Mouse (Mus musculus) neural tube, embryonic 10.5 days (tissue): Measurements from ENCODE around the gene Fxn.

Source experiments
- DNase-seq: peaks from one replicate; pipeline ENCODE4 v3.0.0-alpha.2; 2017; ENCODE audit warnings: low spot score; ENCODE audit errors: extremely low spot score

The Fxn gene

DNA sequence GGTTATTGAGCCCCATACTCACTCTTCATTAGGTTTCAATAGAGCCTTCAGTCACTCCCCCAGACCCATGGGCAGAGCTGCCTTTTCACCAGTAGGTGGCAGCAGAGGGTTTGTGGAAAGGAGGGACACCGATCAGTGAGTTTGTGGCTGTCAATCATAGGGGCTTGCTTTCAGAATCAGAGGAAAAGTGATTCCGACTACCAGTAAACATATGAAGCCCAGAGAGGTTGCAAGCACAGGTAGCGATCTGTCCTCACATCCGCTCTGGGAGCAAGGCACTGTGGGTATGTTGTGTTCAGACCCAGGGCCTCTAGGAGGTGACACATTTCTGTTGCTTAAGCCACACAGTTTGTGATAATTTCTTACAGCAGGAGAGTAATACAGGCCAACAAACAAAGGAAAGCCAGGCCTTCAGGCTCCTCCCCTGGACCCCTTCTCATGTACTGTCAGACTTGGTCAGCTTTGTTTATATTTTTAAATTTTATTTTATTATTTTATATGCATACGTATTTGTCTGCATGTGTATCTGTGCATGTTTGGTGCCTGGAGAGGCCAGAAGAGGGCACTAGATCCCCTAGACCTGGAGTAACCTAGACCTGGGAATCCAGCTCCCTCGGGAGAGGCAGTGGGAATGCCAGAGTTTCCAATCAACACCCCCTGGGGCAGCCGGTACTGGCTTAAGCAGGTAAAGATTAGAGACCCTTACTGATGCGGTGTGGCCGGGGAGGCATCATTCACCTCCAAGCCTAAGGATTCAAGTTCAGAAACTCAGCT, 20.8 kb upstream of the Fxn start:
- peak; percentile 84 for DNase-seq

DNA sequence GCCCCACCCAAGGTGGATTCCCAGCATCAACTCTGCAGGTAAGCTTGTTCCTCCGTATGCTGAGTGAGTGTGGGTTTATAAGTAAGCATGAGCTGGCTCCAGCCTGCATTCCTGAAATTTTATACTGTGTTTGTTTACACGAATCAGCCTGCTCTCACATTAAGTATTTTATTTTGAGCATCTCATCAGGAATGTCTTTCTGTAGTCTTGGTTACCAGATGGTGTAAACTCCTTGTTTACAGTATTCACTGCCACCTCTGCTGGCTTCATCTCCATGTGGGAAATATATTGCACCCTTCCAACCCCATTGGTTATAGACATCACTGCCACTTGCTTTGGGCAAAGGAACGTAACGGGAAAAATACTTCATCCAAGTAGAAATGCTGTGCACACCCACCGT, 13.1 kb upstream of the Fxn start:
- DNase-seq, result no peak

DNA sequence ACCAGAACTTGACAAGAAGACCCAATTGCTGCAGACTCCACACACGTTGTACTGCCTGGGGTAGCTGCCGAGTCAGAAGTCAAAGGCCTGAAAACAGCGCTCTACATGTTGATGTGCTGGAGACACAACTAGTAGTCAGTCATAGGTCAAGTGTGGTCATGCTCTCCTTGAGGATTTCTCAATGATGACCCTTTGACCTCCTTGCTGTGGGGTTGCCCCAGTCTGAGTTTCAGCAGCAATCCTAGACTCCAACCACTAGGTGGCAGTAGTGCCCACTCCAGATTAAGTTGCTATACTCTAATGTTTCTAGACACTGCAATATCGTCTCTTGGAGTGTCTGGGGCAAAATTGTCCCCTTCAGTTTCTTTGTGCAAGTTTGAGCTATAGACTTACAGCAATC, 3.8 kb upstream of the Fxn start:
- peak; percentile 54 for DNase-seq

DNA sequence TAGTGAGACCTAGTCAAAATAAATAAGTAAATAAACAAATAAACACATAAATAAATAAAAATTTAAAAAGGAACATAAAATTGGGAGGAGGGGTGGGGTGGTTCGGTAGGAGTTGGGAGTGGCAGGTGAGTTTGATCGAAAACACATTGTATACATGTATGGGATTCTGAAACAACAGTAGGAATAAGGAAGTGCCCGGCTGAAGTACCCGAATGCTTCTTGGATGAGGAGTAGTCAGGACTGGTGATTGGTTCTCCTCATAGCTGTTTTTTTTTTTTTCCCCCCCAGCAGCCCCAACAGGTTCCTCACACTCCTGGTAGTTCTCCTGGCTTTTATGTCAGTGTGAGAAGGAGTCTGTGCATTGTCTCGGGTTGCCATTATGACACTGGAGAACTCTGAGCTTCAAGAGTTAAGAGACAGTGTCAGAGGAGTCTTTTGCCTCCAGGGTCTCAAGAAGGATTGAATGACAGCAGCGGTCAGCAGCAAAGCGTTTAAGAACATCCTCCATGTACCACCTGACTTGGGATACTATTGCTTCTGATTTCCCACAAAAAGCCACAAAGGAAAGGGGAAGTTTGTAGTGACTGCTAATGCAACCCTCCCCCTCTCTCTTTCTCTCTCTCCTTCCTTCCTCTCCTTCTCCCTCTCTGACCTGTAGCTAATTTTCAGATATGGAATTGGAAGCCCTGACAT, 1.0 kb upstream of the Fxn start:
- no peak for DNase-seq

DNA sequence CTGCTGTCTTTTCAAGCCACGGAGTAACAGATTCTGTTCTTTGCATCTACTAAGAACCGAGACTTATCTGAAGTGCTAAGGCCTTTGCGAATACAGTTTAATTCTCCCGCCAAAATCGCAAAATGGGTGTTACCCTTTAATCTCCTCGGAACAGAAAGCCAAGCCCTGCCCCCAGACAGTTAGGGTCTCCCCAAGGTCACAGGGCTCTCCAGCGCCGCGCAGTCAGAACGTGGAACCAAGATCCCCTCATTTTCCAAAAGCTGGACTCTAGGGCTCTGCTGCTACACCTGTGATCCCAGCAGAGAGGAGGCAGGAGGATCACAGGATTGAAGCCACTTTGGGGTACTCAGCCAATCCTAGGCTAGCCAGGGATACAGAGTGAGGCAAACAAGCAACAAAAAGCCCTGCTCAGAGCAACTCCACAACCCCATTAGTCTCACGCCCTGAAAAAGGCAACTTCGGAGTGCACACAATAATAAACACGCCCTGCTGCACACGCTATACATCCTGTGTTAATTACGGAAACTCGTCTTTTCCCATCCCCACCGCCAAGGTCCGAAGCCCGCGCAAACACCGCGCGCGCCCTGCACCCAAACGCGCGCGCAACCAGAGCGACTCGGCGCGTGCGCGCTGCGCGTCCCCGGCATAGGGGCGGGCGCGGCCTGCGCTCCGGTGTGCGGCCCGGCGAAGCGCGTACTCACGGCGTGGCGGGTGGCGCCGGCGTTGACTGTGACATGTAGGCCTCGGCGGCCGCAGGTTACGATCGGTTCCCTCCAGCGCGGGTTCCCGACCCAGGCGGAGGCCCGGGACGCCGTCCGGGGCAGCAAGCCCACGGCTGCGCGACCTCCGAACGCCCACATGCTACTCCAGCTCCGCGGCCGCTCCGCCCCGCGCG, 452 bp downstream of the Fxn start:
- DNase-seq, result peak; percentile 83

DNA sequence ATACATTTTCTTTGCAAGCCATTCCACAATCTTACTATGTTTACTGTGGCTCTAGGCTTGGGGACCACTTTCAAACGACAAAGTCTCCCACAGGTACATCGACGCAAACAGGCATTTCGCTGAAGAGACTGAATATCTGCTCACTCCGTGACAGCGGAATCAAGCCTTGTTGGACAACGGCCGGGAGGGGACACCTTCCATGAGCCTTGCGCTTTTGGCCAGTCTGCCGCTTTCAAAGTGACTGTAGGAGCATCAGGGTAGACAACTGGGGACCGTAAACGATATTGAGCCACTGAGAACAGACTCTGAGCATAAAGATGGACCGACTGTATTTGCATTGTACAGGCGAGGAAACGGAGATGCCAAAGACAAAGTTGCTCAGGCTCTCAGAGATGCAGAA, 1.5 kb downstream of the Fxn start:
- no peak for DNase-seq

DNA sequence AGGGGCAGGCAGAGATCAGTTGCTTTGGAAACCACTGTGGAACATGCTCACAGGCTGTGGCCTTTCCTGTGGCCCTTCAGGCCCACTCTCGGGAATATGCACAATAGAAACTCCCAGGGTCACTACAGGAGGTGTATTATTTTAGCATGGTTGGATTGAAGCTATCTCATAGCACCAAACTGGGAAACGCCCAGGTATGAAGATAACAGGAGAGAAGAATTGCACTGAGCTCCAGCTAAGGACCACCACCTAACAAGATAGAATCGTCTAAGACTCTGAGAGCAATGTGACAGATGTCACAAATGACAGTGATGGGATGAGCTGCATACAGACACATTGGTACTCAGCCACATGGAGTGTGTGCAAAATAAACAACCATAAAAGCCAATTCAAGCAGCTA, 6.1 kb downstream of the Fxn start:
- no peak for DNase-seq

DNA sequence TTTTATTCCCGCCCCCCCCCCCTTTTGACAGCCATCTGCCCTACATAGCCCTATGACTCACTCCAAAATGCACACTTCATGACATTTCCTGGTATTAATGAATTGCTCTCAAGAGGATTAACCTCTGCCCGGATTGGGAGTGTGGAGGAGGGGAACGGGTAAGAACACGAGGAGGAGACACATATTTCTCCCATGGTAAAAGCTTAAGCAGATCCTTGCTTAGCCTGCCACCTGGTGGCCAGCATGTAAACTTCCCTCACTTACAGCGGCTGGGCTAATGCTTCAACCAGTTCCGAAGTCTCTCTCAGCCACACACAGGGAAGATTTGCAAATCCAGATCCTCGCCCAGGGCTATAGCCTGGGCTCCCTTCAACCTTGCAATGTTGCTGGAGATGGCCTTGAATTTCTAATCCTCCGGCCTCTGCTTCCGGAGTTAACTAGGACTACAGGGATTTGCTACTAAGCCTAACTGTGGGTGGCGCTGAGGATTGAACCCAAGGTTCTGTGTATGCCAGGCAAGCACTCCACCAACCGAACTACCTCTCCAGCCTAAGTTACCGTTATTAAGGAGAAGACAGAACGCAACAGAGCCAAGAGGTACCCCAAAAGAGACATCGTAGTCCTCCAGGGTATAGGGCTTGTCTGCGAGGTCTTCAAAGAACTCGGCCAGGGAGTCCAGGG, 8.5 kb downstream of the Fxn start:
- DNase-seq, result peak; percentile 88

DNA sequence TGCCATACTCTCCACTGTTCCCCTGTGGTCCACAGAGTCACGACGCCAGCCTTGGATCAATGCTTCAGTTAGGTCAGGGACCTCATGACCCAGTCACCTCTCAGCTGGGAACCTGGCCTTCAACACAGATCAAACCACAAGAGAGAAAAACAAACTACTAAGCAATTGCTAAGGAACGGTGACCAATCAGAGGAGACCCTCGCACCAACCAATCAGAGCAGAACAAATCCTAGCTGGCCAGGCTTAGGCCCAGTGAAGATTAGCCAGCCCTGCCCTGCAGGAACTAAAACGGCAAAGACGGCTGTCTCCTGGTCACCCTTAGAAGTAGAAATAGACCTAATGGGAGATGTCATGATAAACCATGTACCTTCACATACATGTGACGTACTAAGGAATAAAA, 9.1 kb downstream of the Fxn start:
- DNase-seq, result peak; percentile 31

DNA sequence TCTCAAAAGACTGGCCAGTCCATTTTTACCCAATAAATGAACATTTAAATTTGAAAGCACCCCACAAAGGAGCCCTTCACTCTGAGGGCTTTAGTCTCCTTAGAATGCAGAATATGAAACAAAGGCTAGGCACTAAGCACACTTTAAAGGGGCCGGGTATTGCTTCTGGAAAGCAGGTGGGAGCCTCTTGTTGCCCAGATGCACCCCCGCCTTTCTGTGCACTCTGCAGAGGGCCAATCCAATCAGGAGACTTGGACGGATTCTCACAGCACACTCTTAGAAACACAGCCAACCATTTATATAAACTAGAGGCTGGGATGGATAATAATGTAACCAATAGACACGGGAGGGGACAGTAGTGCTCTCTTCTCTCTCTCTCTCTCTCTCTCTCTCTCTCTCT, 11.9 kb downstream of the Fxn start:
- DNase-seq, result no peak

DNA sequence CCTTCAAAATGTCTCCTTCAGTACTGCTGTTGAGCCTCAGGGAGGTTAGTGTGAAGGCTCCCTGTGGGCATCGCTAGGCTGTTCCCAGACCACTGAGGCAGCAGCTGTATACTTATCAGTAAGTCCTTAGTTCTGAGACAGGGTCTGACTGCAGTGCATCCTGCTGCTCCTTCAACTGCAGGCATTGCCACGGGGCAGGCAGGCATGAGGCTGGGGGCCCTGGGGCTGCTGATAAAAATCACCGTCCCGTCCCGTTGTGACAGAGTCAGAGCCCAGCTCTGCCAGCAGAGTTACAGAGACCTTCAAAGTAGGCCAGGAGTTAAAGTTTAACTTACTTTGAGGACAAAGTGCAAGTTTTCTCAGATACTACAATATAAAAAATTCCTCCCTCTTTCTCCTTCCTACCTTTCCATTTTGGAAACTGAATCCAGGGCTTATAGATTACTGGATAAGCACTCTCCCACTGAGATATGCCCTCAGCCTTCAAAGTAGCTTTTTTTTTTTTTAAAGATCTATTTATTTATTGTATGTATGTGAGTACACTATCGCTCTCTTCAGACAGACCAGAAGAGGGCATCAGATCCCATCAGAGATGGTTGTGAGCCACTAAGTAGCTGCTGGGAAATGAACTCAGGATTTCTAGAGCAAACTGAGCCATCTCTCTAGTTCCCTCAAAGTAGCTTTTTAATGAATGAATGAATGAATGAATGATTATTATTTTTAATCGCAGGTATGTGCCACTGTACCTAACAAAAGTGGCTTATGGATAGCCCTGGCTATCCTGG, 14.2 kb downstream of the Fxn start:
- DNase-seq, result no peak

DNA sequence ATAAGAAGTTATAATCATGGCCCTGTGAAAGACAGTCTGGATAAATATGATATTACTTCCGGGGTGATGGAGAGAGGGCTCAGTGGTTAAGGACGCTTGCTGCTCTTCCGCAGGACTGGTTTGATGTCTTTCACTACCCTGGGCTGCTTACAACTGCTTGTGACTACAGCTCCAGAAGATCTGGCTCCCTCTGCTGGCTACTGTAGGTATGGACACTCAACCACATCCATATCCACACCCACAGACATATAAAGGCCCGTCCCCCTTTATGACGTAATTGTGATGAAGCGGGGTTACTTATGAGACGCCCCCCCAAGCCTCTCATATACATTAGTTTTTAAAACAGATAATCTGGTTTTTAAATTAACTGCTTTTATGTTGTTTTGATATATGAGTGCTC, 15.4 kb downstream of the Fxn start:
- DNase-seq, result peak; percentile 77

DNA sequence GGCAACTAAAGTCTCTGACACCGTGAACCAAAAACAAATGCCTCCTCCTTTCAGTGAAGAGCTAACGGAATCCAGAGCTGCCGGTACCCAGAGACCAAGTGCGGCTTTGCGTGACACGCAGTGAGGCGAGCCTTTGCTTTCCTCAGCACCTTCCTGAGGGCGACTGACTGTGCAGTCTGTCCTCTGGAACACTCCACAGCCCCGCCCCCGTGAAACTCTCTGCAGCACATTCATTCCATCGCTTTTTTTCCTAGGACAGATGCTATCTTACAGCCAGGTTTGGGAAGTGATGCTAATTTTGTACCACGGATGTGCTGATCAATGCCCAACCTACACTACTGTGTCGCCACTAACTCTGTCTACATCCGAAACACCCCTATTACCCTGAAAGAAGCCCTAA, 17.7 kb downstream of the Fxn start:
- DNase-seq, result no peak

DNA sequence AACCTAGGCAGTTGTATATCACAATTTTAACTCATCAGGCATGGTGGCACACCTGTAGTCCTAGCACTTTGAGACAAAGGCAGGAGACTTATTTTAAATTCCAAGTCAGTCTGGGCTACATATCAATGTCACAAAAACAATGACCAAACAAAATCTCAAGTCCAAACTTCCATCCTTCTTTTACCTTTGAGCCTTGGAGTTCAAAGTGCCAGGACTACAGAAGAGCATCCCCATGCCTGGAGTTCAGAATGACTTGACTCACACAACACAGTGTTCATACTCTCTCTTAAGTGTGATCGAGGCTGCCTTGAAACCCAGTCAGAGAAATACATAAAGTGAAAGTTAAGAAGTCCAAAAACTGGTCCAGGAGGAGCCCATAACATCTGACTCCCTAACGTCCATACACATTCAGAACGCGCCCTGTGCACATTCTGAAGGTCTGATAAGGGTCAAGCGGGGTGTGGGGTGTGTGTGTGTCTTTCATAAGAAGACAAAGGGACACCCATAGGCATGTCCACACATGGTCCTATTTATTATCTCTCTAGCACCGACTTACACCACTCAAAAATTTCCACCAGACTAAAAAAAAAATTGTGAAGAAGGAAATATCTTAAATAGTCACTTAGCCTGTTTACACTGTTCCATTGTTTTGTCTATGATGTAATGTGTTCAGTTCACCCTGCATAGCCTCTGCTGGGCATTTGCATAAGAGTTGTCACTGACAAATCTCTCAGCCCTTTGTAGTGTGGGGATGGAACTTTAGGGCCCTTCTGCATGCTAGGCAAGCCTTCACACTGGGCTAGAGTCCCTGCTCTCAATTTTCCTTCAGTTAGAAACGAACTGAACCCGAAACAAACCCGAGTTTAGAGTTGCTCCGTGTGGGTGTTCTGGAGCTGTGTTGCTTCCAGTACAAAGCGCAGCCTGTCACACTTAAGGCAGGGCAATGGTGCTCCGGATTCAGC, 20.7 kb downstream of the Fxn start:
- no peak for DNase-seq

DNA sequence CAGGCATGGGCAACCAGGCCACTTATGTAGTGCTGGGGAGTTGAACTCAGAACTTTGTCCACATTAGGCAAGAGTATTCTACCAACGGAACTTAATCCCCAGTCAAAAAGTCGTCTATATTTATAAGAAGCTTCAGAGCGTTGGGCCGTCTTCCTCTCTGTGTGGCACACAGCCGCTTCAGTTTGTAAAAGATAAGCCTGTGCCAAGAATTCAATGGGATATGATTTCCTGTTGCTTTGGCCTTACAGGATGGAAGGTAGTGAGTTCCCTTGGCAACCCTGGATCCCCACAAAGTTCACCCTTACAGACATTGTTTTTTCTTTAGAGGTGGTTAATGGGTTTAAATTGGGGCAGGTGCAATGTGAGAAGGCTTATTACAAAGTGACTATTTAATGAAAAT, 22.0 kb downstream of the Fxn start:
- no peak for DNase-seq

DNA sequence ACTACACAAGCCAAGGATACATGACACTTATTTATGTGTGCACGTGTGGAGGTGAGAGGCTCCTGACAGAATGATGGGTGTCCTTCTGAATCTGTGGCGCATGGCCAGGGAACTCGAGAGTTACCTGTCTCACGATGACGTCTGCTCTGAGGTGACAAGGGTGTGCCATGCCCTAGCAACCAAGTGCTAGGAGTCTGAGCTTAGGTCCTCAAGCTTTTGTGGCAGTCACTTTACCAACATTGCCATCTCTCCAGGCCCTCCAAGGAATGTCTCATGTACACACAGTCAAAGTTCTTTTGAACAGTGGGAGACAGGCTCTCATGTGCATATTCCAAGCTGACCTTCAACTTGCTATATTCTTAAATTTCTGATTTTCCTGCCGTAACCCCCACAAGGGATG, 22.4 kb downstream of the Fxn start:
- DNase-seq, result no peak

DNA sequence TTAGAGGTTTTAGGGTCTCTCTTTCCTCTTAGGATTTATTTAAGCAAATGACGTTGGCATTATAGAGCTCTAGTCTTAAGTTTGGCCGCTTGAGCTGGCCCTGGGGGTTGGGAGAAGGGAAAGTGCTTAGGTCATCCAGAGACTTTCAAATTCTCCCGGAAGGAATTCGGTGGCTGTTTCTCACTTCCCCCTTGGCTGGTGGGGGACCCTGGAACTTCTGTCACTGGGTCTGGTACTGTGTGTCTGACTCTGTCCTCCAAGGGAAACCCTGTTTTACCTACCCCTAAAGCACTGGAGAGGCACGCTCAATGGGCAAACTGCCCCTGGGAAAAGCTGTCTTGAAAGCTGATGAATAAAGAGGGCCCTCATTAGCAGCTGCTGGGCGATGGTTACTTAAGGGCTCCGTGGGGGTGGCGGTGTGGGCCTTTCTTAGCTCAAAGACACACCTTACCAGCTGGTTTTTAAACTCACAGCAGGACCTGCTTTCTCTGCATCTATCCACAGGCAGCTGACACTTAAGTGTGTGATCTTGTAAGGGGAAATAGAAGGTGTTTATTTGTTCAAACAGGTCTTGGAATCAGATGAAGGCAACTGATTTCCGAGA, 26.6 kb downstream of the Fxn start:
- no peak for DNase-seq

DNA sequence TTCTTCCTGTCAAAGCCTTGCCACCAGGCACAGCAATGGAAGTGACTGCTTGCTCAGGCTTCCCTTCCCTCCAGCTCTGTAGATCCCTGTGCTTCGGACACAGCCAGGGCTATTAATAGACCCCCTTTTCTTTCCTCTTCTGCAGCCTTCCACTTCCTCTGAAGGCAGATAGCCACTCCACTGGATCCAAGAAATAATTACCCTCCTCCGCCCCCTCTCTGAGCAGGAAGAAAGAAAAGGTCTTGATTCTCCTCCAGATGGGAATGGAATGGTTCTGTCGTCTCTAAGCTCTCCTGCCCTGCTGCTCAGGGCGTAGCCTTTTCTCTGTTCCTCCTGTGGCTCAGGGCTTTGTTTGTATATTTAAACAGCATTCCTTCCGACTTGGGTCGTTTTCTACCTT, 28.5 kb downstream of the Fxn start:
- no peak for DNase-seq

DNA sequence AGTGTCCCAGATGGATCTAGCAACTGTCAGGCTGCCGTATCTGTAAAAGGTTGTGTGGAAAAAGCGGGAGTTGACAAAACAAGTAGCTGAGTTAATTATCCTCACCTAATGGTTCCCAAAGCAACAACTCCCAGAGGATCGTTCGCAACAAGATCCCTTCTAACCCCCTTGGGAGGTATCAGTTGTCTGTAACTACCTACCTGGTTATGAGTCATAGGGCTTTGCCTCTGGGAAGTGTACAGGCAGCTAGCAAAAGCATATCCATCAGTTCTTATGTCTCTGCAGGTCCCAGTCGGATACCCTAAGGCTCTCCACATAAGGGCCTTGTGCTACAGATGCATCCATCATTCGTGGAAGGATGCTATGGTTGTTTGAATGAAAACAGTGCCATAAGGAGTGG, 37.1 kb downstream of the Fxn start:
- DNase-seq, result no peak
